Mouse (Mus musculus): Measurements from ENCODE around the gene Nfix. TPM values are rescaled to one million over a fixed set of nuclear protein-coding genes. Genes with fewer than 3 reads are reported as not detected.
A peak's percentile ranks its signal among the peaks of the same experiment; 100 is the strongest.

The Nfix gene
- polyA plus RNA-seq, 1 experiment from 2014 or later = 28.7 TPM

GRCm38 (mm10) chr8:84789855-84790486 lies 10.2 kb downstream of the Nfix start:
- Histone ChIP-seq H3K27ac (replicated peaks) (no peak overlapping the region), H3K4me3 (no peak overlapping the region), H3K4me2 (no peak overlapping the region), H3K27me3 (peaks cover 100% of the 10 kb centered on the region), H3K4me1 (replicated peaks) (peaks cover 87% of the 10 kb centered on the region), H3K36me3 (no peaks in the 10 kb centered on the region), H3K9me3 (no peaks in the 10 kb centered on the region), H3K9ac (no peak overlapping the region; the same call in 1 of the 2 replicates)
- WGBS = 79% methylated on average over 9 of the region's 9 CpGs
- ATAC-seq (ENCODE audit: low read depth) = no peak

GRCm38 (mm10) chr8:84789345-84789744 lies 10.8 kb downstream of the Nfix start:
- ATAC-seq (ENCODE audit: low read depth) = no peak
- Histone ChIP-seq H3K9me3 (no peaks in the 10 kb centered on the region), H3K36me3 (no peaks in the 10 kb centered on the region), H3K27ac (replicated peaks) (no peak overlapping the region), H3K4me3 (no peak overlapping the region), H3K4me2 (no peak overlapping the region), H3K27me3 (peaks cover 100% of the 10 kb centered on the region), H3K4me1 (replicated peaks) (peaks cover 87% of the 10 kb centered on the region), H3K9ac (no peak overlapping the region)
- WGBS = 57% methylated on average over 5 of the region's 5 CpGs

GRCm38 (mm10) chr8:84788896-84789295 lies 11.2 kb downstream of the Nfix start:
- Histone ChIP-seq H3K4me1 (replicated peaks) (peaks cover 88% of the 10 kb centered on the region), H3K27me3 (peaks cover 100% of the 10 kb centered on the region), H3K9me3 (no peaks in the 10 kb centered on the region), H3K4me2 (no peak overlapping the region), H3K27ac (replicated peaks) (no peak overlapping the region), H3K9ac (no peak overlapping the region), H3K4me3 (no peak overlapping the region), H3K36me3 (no peaks in the 10 kb centered on the region)
- no peak for ATAC-seq (ENCODE audit: low read depth)
- WGBS = 19% methylated on average over 11 of the region's 11 CpGs

DNA sequence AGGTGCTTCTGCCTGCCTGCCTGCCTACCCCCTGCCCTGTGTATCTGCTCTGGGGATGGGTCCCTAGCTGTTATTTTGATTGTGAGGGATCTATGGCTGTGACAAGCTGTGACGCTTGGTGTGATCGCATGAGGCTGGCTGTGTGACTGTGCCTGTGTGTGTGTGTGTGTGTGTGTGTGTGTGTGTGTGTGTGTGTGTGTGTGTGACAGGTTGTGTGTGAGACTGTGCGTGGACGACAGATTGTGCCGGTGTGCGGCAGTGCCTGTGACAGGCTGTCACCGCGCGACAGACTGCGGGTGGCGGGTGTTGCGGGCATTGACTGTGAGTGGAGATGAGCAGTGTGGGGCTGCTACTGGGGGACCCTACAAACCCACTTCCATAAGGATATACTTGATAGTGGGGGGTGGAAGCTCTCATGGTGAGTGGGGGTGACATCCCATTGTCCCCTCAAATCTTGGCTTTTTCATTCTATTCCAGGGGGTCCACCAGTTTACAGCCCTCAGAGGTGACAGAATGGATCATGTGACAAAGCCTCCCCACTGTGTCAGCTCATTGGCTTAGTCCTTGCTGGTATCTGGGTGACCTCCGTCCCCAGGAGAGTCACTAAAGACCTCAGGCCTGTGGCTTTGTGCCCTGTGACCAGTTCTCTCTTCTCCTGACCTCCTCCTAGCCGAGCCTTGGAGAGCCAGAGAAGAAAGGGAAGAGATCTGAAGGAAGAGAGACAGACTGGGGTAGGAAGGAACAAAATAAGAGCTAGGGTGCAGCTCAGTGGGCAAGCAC lies 12.4 kb downstream of the Nfix start:
- peaks cover 100% of the 10 kb centered on the region for H3K27me3 ChIP-seq
- ATAC-seq (ENCODE audit: low read depth) = no peak
- no peak overlapping the region for H3K9ac ChIP-seq
- no peaks in the 10 kb centered on the region for H3K36me3 ChIP-seq
- H3K9me3 ChIP-seq = no peaks in the 10 kb centered on the region
- peaks cover 76% of the 10 kb centered on the region for H3K4me1 ChIP-seq (replicated peaks)
- H3K27ac ChIP-seq (replicated peaks) = no peak overlapping the region
- no peak overlapping the region for H3K4me3 ChIP-seq
- 10% methylated on average over 13 of the region's 14 CpGs for WGBS
- H3K4me2 ChIP-seq = no peak overlapping the region

DNA sequence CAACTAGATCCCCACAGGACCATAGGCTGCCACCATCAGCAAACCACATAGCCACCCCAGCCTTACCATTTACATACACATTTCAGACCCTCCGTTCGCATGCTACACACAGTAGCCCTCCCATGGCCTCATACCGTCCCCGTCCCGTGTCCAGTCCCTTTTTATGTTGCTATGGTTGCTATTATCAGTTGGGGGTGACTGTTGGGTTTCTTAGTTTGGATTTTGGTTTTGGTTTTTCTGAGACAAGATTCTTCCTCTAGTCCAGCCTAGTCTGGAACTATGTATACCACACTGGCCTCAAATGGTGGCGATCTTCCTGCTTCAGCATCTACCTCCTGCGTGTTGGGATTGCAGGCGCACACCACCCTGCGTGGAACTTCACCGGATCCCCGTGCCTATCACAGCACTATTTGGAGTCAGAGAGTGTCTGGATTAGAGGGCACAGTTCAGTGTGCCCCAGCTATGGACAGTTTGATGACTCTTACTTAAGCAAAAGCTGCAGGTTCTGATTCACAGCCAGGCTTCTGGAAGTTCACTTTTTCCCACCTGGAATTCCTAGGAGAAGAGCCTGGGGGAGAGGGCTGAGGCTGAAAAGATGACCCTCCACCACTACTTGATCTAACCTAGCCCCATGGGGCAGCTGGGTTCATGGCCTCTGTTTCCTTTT lies 13.2 kb downstream of the Nfix start:
- Histone ChIP-seq H3K27ac (replicated peaks) (no peak overlapping the region), H3K4me1 (replicated peaks) (peaks cover 68% of the 10 kb centered on the region), H3K36me3 (no peaks in the 10 kb centered on the region), H3K9ac (no peak overlapping the region), H3K27me3 (peaks cover 100% of the 10 kb centered on the region), H3K4me3 (no peak overlapping the region), H3K4me2 (peak overlapping the region; percentile 26; the same call in 1 of the 2 replicates), H3K9me3 (no peaks in the 10 kb centered on the region)
- WGBS = 7% methylated on average over 11 of the region's 11 CpGs
- ATAC-seq (ENCODE audit: low read depth) = no peak

DNA sequence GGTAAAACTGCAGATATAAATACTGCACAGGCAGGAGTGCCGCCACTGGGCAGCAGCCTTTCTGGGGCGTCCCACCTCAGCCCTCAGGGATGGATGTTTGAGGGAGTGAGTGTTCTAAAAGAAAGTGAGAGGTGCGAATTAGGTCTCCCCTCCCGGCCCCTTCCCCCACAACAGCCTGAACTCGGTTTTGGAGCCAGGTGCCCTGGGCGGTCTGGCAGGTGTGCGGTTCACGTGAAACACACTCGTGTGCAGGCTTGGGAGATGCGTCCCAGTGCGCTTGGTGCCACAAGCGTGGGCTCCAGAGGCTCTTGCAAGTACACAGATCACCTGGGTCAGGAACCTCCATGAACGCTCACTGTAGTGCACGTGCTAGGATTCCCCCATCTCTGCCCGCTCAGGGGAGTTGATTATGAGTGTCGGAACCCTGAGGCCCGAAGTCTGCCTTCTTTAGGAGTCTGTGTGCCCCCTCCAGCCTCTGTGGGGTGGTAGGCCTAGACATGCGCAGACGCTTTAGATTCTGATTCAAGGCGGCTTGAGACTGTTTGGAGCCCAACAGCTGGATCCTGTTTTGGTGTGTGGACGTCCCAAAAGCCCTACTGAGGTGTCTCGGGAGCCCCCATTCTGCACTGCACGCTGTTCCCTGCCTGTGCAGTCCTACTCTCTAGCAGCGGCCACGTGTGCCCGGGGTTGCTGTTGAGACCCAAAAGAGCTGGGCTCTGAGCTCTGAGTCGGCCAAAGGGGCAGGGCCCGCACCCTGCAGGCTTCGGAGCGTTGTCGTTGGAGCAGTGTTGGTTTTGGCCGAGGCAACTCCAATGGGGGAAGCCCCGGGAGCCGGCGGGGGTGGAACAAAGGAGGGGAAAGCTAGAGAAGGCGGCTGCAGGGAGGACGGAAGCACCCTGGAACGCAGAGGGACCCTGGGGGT lies 14.1 kb downstream of the Nfix start:
- Histone ChIP-seq H3K4me1 (replicated peaks) (peaks cover 73% of the 10 kb centered on the region), H3K9me3 (no peaks in the 10 kb centered on the region), H3K4me2 (peak overlapping the region; percentile 26; the same call in 1 of the 2 replicates), H3K4me3 (no peak overlapping the region), H3K36me3 (no peaks in the 10 kb centered on the region), H3K27me3 (peaks cover 100% of the 10 kb centered on the region), H3K9ac (0 out of 2 replicates have a peak overlapping the region, but pooled peaks have one; percentile 17), H3K27ac (replicated peaks) (no peak overlapping the region)
- ATAC-seq (ENCODE audit: low read depth) = no peak
- WGBS = 4% methylated on average over 38 of the region's 38 CpGs

- no peak for ATAC-seq (ENCODE audit: low read depth)
- peaks cover 71% of the 10 kb centered on the region for H3K4me1 ChIP-seq (replicated peaks)
- H3K4me2 ChIP-seq = peak overlapping the region; percentile 33
- 8% methylated on average over 11 of the region's 11 CpGs for WGBS
- no peak overlapping the region for H3K4me3 ChIP-seq
- H3K9ac ChIP-seq = no peak overlapping the region
- H3K36me3 ChIP-seq = no peaks in the 10 kb centered on the region
- H3K27ac ChIP-seq (replicated peaks) = no peak overlapping the region
- H3K27me3 ChIP-seq = peaks cover 100% of the 10 kb centered on the region
- no peaks in the 10 kb centered on the region for H3K9me3 ChIP-seq
These were observed 14.7 kb downstream of the Nfix start for GRCm38 (mm10) chr8:84785506-84785755.

DNA sequence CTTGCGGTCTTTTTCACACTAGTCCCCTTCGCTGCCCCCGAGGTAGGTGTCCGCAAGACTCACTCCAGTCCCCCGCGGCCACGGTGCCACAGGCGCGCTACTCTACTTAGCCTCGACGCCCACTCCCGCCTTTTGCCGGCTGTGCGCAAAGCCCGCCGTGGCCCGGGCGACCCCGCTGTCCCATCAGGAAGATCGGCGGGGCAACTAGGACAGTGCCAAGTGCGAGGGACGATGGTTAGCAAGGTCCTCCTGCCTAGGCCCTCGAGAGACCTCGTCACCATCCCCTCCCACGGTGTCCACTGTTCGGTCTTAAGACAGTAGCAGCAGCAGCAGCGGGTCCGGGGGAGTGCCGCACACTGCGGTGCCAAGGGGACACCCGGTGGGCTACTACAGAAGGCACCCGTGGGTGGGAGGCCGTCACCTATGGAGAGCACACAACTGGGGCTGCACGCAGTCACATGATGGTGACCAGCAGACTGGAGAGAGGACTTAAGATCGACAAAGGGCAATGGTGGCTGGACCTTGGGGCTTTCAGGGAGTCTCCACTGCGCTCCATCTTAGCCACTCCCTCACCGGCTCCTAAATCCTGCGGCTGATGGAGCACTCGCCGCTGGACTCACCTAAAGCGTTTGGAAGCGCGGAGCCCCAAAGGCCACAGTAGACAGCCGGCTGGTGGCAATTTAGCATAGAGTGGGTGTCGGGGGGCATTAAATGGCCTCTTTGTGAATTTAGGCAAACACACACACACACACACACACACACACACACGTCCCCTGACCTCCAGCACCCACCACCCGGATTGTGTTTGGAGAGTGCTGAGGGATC lies 15.3 kb downstream of the Nfix start:
- H3K4me1 ChIP-seq (replicated peaks) = peaks cover 71% of the 10 kb centered on the region
- ATAC-seq (ENCODE audit: low read depth) = 0 out of 2 replicates have a peak, but pooled peaks have one; percentile 9
- peak overlapping the region; percentile 33 for H3K4me2 ChIP-seq
- no peaks in the 10 kb centered on the region for H3K9me3 ChIP-seq
- H3K9ac ChIP-seq = 0 out of 2 replicates have a peak overlapping the region, but pooled peaks have one; percentile 34
- peak overlapping the region; percentile 18 for H3K4me3 ChIP-seq
- no peaks in the 10 kb centered on the region for H3K36me3 ChIP-seq
- WGBS = 2% methylated on average over 48 of the region's 48 CpGs
- peaks cover 100% of the 10 kb centered on the region for H3K27me3 ChIP-seq
- H3K27ac ChIP-seq (replicated peaks) = no peak overlapping the region

- H3K4me1 ChIP-seq (replicated peaks) = peaks cover 71% of the 10 kb centered on the region
- ATAC-seq (ENCODE audit: low read depth) = no peak
- H3K4me3 ChIP-seq = peak overlapping the region; percentile 18
- peaks cover 100% of the 10 kb centered on the region for H3K27me3 ChIP-seq
- WGBS = 3% methylated on average over 33 of the region's 33 CpGs
- H3K4me2 ChIP-seq = peak overlapping the region; percentile 33
- H3K27ac ChIP-seq (replicated peaks) = no peak overlapping the region
- no peaks in the 10 kb centered on the region for H3K9me3 ChIP-seq
- H3K9ac ChIP-seq = peak overlapping the region; percentile 34; the same call in 1 of the 2 replicates
- H3K36me3 ChIP-seq = no peaks in the 10 kb centered on the region
These were observed 16.1 kb downstream of the Nfix start for GRCm38 (mm10) chr8:84783919-84784581.

DNA sequence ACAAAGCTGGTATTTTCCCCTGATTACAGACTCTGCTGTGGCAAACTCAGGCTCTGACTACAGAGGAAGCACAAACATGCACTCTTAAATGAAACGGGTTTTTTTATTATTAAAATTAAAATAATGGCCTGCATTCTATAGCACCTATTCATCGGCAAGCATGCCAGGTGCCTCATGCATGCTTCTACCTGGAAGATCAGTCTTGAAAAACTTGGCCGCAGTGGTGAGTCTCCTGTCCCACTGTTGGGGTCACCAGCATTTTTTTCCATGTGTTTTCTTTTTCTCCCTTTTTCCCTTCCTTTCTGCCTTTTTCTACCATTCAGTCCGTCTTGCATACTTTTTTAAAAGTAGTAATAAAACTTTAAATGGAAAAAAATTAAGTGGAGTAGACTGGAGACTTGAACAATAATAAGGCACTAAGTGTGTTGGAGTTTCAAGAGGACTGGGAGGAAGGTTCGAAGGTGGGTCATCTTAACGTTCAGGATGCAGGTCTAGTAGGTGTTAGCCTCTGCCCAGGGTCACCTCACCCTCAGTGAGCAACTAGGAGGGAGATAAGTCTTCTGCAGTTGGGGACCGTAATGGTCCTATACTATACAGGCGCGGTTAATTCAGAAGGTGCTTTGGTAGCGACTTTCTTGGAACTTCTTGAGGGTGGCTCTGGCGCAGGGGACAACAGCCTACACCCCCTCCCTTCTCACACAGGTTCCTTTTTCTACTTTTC lies 16.8 kb downstream of the Nfix start:
- Histone ChIP-seq H3K27me3 (peaks cover 100% of the 10 kb centered on the region), H3K9me3 (no peaks in the 10 kb centered on the region), H3K27ac (replicated peaks) (no peak overlapping the region), H3K4me2 (no peak overlapping the region), H3K4me3 (no peak overlapping the region), H3K36me3 (no peaks in the 10 kb centered on the region), H3K9ac (no peak overlapping the region), H3K4me1 (replicated peaks) (peaks cover 71% of the 10 kb centered on the region)
- ATAC-seq (ENCODE audit: low read depth) = no peak
- WGBS = 7% methylated on average over 11 of the region's 11 CpGs

All from neural tube, embryonic 13.5 days (tissue).